Mouse (Mus musculus) megakaryocyte, embryonic 14.5 days (primary cell): ENCODE measurements around the gene Borcs7. TPM values are rescaled to one million over a fixed set of nuclear protein-coding genes. Genes with fewer than 3 reads are reported as not detected.

Experiments used
- H3K27me3 ChIP-seq: replicated peaks from 2 replicates; pipeline ENCODE3; 2012; ENCODE audit warnings: inconsistent platforms
- H3K36me3 ChIP-seq: replicated peaks from 2 replicates; pipeline ENCODE3; 2012; ENCODE audit warnings: low read length, inconsistent platforms, mixed read lengths
- H3K4me1 ChIP-seq: 2 replicates; pipeline ENCODE4 v1.6.1; 2012; ENCODE audit warnings: inconsistent platforms
- H3K4me3 ChIP-seq: replicated peaks from 2 replicates; pipeline ENCODE3; 2012; ENCODE audit warnings: moderate library complexity, mild to moderate bottlenecking, inconsistent platforms
- H3K9me3 ChIP-seq: 2 replicates; pipeline ENCODE4 v1.6.1; 2012; ENCODE audit warnings: inconsistent platforms
- FLI1 ChIP-seq: IDR thresholded peaks from 2 replicates; pipeline ENCODE4 v1.6.1; 2012; ENCODE audit warnings: low read length, inconsistent platforms, mixed read lengths
- GATA1 ChIP-seq: IDR thresholded peaks from 3 replicates; pipeline ENCODE4 v1.6.1; 2012; ENCODE audit warnings: mixed read lengths, low read length, inconsistent platforms, borderline replicate concordance
- polyA plus RNA-seq: library from polyadenylated mRNA; stranded (reverse); fragments of >175 nt; gene quantifications from 2 replicates; pipeline ENCODE4 v1.2.3, GENCODE M21; 2012; ENCODE audit warnings: low replicate concordance; ENCODE audit not compliant: insufficient read depth

Gene Borcs7
- polyA plus RNA-seq, 1 experiment = 0.97 TPM

DNA sequence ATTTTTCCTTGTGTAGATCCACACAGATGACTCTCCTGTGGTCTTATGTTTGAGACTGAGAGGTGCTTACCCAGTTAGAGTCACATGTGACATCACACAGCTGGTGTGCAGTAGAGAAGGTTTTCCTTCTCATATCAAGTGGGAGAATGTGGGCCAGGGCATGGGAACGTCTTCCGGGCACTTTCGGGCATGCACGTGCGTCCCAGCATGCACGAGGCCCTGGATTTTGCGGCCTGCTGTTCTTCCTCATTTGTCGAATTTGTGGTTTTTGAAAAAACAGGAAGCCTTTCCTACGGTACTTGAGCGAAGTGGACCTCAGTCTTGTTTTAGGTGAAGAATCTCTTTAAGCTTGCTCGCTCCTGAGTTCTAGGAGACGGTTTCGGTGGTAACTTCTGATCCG, 41.1 kb upstream of the Borcs7 start:
- TF ChIP-seq FLI1 (no peak), GATA1 (no peak)
- Histone ChIP-seq H3K4me1 (peaks cover 43% of the 10 kb centered on the region), H3K27me3 (no peaks in the 10 kb centered on the region), H3K9me3 (no peaks in the 10 kb centered on the region), H3K4me3 (no peak overlapping the region), H3K36me3 (peaks cover 90% of the 10 kb centered on the region)

DNA sequence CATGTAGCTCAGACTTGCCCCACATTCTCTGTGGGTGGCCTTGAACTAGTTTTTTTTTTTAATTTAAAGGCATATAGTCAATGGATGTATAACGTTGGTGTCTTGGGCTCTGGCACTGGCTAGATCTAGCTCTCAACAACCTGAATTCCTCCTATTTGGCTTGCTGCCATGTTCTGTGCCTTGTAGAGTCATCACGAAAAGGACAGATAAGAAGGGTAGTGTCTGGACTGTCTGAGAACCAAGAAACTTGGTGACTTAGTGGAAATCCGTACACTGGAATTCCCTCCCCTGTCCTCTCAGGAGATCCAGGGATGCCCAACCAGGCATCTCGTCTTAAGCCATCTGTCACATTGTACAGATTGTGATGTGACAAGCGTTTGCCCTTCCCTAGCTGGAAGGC, 36.5 kb upstream of the Borcs7 start:
- Histone ChIP-seq H3K4me1 (peaks cover 13% of the 10 kb centered on the region), H3K27me3 (no peaks in the 10 kb centered on the region), H3K4me3 (no peak overlapping the region), H3K9me3 (no peaks in the 10 kb centered on the region), H3K36me3 (peaks cover 85% of the 10 kb centered on the region)
- TF ChIP-seq FLI1 (no peak), GATA1 (no peak)

GRCm38 (mm10) chr19:46653616-46654235, 36.0 kb upstream of the Borcs7 start:
- Histone ChIP-seq H3K4me1 (peaks cover 15% of the 10 kb centered on the region), H3K36me3 (peaks cover 80% of the 10 kb centered on the region), H3K4me3 (no peak overlapping the region), H3K9me3 (no peaks in the 10 kb centered on the region), H3K27me3 (no peaks in the 10 kb centered on the region)
- TF ChIP-seq GATA1 (no peak), FLI1 (no peak)

- Histone ChIP-seq H3K4me3 (no peak overlapping the region), H3K27me3 (no peaks in the 10 kb centered on the region), H3K4me1 (peaks cover 15% of the 10 kb centered on the region), H3K36me3 (peaks cover 61% of the 10 kb centered on the region), H3K9me3 (no peaks in the 10 kb centered on the region)
- TF ChIP-seq GATA1 = no peak
- TF ChIP-seq FLI1 = no peak
Observed at GRCm38 (mm10) chr19:46655626-46656025, 34.1 kb upstream of the Borcs7 start.

- Histone ChIP-seq H3K9me3 (no peaks in the 10 kb centered on the region), H3K36me3 (peaks cover 60% of the 10 kb centered on the region), H3K27me3 (no peaks in the 10 kb centered on the region), H3K4me3 (no peak overlapping the region), H3K4me1 (peaks cover 17% of the 10 kb centered on the region)
- TF ChIP-seq GATA1 (no peak), FLI1 (no peak)
Observed at GRCm38 (mm10) chr19:46656151-46656840, 33.4 kb upstream of the Borcs7 start.

GRCm38 (mm10) chr19:46657339-46658020, 32.2 kb upstream of the Borcs7 start:
- peaks cover 50% of the 10 kb centered on the region for H3K36me3 ChIP-seq
- no peak for TF ChIP-seq FLI1
- no peak for TF ChIP-seq GATA1
- H3K4me3 ChIP-seq = no peak overlapping the region
- no peaks in the 10 kb centered on the region for H3K27me3 ChIP-seq
- peaks cover 28% of the 10 kb centered on the region for H3K4me1 ChIP-seq
- no peaks in the 10 kb centered on the region for H3K9me3 ChIP-seq

DNA sequence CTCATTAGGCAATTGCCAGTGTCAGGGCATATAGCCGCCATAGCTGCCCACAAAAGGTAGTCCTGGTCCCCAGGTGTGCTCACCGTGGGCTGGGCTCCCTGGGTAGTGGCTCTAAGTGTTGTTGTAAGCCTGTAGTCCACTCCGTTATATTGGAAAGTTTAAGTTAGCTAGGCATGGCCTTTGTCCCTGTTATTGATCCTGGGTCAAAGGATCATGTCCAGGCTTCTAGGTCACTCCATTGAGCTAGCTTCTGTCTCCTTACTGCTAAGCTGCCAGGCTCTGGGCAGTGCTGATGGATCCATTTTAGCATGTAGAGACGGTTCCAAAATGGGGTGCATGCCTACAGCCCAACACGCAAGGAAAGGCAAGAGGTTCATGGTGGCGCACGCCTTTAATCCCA, 31.4 kb upstream of the Borcs7 start:
- no peaks in the 10 kb centered on the region for H3K9me3 ChIP-seq
- peaks cover 44% of the 10 kb centered on the region for H3K36me3 ChIP-seq
- TF ChIP-seq FLI1 = no peak
- no peak for TF ChIP-seq GATA1
- no peak overlapping the region for H3K4me3 ChIP-seq
- H3K27me3 ChIP-seq = no peaks in the 10 kb centered on the region
- peaks cover 23% of the 10 kb centered on the region for H3K4me1 ChIP-seq

GRCm38 (mm10) chr19:46658851-46659250, 30.9 kb upstream of the Borcs7 start:
- Histone ChIP-seq H3K9me3 (no peaks in the 10 kb centered on the region), H3K4me1 (peaks cover 18% of the 10 kb centered on the region), H3K36me3 (peaks cover 39% of the 10 kb centered on the region), H3K27me3 (peaks cover 2% of the 10 kb centered on the region), H3K4me3 (no peak overlapping the region)
- TF ChIP-seq GATA1 (no peak), FLI1 (no peak)

DNA sequence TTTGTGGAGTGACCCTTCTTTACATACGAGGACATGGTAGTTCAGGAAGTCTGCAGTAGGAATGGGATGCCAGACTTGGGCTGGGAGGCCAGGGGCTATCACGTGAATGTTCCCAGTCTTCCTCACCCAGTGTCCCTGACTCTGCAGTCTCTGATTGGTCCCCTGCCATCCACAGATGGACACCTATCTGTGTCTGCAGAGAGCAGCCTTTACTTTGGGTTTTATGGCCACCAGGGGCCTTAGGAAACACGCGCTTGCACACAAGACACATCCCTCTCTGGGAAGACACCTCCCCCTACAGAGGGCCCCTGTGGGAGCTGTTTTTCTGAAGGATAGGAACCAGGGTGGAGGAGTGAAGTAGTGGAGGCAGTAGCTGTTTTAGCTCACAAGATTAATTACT, 28.2 kb upstream of the Borcs7 start:
- Histone ChIP-seq H3K9me3 (no peaks in the 10 kb centered on the region), H3K36me3 (peaks cover 13% of the 10 kb centered on the region), H3K4me1 (peaks cover 18% of the 10 kb centered on the region), H3K4me3 (no peak overlapping the region), H3K27me3 (peaks cover 17% of the 10 kb centered on the region)
- TF ChIP-seq GATA1 = no peak
- TF ChIP-seq FLI1 = no peak

DNA sequence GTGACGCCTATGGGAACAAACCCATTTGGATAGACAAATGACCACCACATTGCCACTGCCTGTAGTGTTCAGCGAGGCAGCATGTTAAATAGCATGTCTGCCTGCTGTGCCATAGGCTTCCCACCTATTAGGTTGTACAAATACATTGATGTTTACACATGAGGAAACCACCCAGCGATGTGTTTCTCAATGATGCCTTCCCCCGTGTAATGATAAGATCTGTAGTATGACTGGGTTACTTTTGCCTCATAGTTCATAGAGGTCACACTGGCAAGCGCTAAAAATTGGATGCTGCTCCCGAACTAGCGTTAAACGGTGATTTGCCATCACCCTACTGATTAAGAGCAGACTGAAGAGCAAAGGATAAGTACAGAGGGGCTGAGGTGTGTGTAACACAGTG, 27.5 kb upstream of the Borcs7 start:
- TF ChIP-seq GATA1 (no peak), FLI1 (no peak)
- Histone ChIP-seq H3K4me1 (peaks cover 18% of the 10 kb centered on the region), H3K4me3 (no peak overlapping the region)

More for the DNA sequence above, 27.5 kb upstream of the Borcs7 start:
- Histone ChIP-seq H3K9me3 (no peaks in the 10 kb centered on the region), H3K27me3 (peaks cover 22% of the 10 kb centered on the region), H3K36me3 (peaks cover 6% of the 10 kb centered on the region)
